In the genomic region with DNA sequence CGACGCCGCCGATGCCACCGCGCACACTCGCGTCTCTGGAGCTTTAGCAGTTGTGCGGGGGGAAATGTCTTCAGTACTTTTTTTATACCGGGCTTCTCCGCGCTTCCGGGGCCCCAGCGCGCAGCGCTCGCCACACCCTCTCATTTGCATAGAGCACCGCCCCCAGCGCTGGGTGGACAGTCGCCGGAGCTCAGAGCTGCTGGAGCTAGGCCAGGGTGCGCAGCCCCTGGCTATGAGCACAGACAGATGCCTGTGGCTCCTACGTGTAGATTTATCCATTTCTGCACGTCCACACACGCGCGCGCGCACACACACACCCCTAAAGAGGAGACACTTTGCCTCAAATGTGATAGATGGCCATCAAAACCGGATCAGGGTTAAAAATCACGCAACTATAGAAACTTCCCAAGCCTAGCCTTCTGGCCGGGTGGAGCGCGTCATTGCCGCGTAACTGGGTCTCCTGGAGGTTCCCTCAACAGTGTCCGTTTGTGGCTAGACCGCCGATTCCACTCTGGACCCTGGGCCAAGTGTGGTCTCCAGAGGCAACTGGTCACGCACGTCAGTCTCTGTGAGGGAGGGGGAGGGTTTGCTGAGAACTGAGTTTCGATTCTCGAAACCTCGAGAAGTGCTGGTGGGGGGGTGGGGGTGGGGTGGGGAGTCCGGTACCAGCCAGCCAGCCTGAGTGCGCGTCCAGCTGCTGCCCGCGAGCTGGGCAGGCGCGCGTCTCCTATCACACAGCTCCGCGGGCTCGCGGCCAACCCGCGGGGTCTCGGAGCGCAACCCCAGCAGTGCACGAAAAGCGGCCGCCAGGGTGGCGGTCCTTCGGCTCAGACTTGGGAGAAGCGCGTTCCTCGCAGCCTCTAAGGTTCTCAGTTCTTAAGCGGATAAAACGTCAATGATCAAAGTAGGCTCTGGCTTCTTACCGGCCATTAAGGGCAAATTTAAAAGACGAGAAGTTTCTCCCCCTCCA, we compare ENCODE assay signal across 8 mouse cellular contexts. TPM values are rescaled to one million over a fixed set of nuclear protein-coding genes. Genes with fewer than 3 reads are reported as not detected.
A peak's percentile ranks its signal among the peaks of the same experiment; 100 is the strongest.
DNase-seq lines count a peak whose midpoint lies in the region; ATAC-seq and TF ChIP-seq lines count a peak whose summit lies in the region.

A gene (minus strand): TSS at position 107 of the 970 bp plus-strand sequence.

- ATAC-seq in erythroblast, adult 5-6 weeks (replicated peaks; ENCODE audit: low FRiP score, poor library complexity, severe bottlenecking), result peak; percentile 91
- ATAC-seq in heart, embryonic 11.5 days (replicated peaks; ENCODE audit: insufficient number of reproducible peaks, low FRiP score, low TSS enrichment), result peak; percentile 88
- peak; percentile 95 for ATAC-seq in kidney, embryonic 15.5 days (replicated peaks; ENCODE audit: low FRiP score)

- peak; percentile 71 for DNase-seq in 3T3-L1 (ENCODE audit: low read depth, low spot score)
- peak; percentile 92 for DNase-seq in adrenal gland, postnatal 14 days
- DNase-seq in liver, adult 2 months (ENCODE audit: extremely low read depth, low read depth, low spot score), result peak; percentile 58
- DNase-seq in monocyte, adult 2 months (ENCODE audit: low read depth in 1 of 2, low spot score in 2 of 2), result peak; percentile 56 to 79
- peak; percentile 54 to 67 for DNase-seq in spleen, postnatal 14 days (ENCODE audit: low spot score in 2 of 2)

- H3K9me3 ChIP-seq in heart, embryonic 11.5 days (replicated peaks; ENCODE audit: control insufficient read depth, low read length), result no peaks in the 10 kb centered on the region
- no peaks in the 10 kb centered on the region for H3K9me3 ChIP-seq in kidney, embryonic 15.5 days (replicated peaks)

- H3K4me2 ChIP-seq in heart, embryonic 11.5 days, result peak within 1 kb of the TSS; percentile 86
- peak within 1 kb of the TSS; percentile 94 for H3K4me2 ChIP-seq in kidney, embryonic 15.5 days

- peaks cover 6% of the 10 kb centered on the region; the same call in 1 of the 2 replicates for H3K79me2 ChIP-seq in liver, adult 2 months (ENCODE audit: control insufficient read depth, insufficient read depth, low read length)

- TF ChIP-seq POLR2A in liver, adult 2 months (IDR thresholded peaks at IDR 0.05; ENCODE audit: extremely low read depth, insufficient read depth, low read length), result peak; percentile 80

- TF ChIP-seq CTCF in liver, adult 2 months (IDR thresholded peaks at IDR 0.05; ENCODE audit: low read depth, low read length), result 0 out of 2 replicates have a peak, but pooled peaks have one; percentile 7

- H3K27me3 ChIP-seq in heart, embryonic 11.5 days (ENCODE audit: control insufficient read depth, insufficient read depth, low read length), result no peaks in the 10 kb centered on the region
- H3K27me3 ChIP-seq in kidney, embryonic 15.5 days, result peaks cover 31% of the 10 kb centered on the region
- H3K27me3 ChIP-seq in liver, adult 2 months (ENCODE audit: control insufficient read depth, insufficient read depth, low read length), result no peaks in the 10 kb centered on the region

- peak within 1 kb of the TSS; percentile 81 for H3K4me3 ChIP-seq in heart, embryonic 11.5 days (ENCODE audit: low read depth, low read length)
- peak within 1 kb of the TSS; percentile 68 for H3K4me3 ChIP-seq in kidney, embryonic 15.5 days (replicated peaks)
- H3K4me3 ChIP-seq in liver, adult 2 months (ENCODE audit: insufficient read depth, low read depth, low read length), result peak within 1 kb of the TSS; percentile 80

- H3K36me3 ChIP-seq in heart, embryonic 11.5 days (ENCODE audit: control insufficient read depth, insufficient read depth, low read length), result no peaks in the 10 kb centered on the region
- no peaks in the 10 kb centered on the region for H3K36me3 ChIP-seq in kidney, embryonic 15.5 days
- peaks cover 6% of the 10 kb centered on the region; the same call in 1 of the 2 replicates for H3K36me3 ChIP-seq in liver, adult 2 months (ENCODE audit: control insufficient read depth, insufficient read depth, low read length)

- under 1% methylated on average over 71 of the region's 72 CpGs for WGBS in heart, embryonic 11.5 days (ENCODE audit: insufficient replicate concordance)
- WGBS in kidney, embryonic 15.5 days, result under 1% methylated on average over 72 of the region's 72 CpGs
- under 1% methylated on average over 72 of the region's 72 CpGs for WGBS in liver, adult 2 months

- H3K9ac ChIP-seq in heart, embryonic 11.5 days (ENCODE audit: low read depth, low read length), result peak within 1 kb of the TSS; percentile 77
- H3K9ac ChIP-seq in kidney, embryonic 15.5 days, result peak within 1 kb of the TSS; percentile 46
- H3K9ac ChIP-seq in liver, adult 2 months (ENCODE audit: low read depth, low read length), result peak within 1 kb of the TSS; percentile 84

- peaks cover 7% of the 10 kb centered on the region for H3K4me1 ChIP-seq in heart, embryonic 11.5 days (ENCODE audit: control insufficient read depth, insufficient read depth, low read length)
- H3K4me1 ChIP-seq in kidney, embryonic 15.5 days, result peaks cover 23% of the 10 kb centered on the region
- peaks cover 7% of the 10 kb centered on the region for H3K4me1 ChIP-seq in liver, adult 2 months (ENCODE audit: control insufficient read depth, insufficient read depth, low read length)

- peak within 1 kb of the TSS; percentile 88 for H3K27ac ChIP-seq in heart, embryonic 11.5 days (ENCODE audit: low read depth, low read length)
- H3K27ac ChIP-seq in kidney, embryonic 15.5 days, result peak within 1 kb of the TSS; percentile 61
- H3K27ac ChIP-seq in liver, adult 2 months (replicated peaks; ENCODE audit: insufficient read depth, low read depth, low read length), result peak within 1 kb of the TSS; percentile 97

RNA-seq across cellular contexts. Expression of the gene that starts here (rescaled TPM):
- total RNA-seq in adrenal gland, postnatal 14 days (2021), result 9.7 and 14.9 TPM in 2 replicates
- 16.3 and 18.6 TPM in 2 replicates for total RNA-seq in erythroblast, adult 5-6 weeks (2015; ENCODE audit: low replicate concordance)
- total RNA-seq in erythroblast, adult 5-6 weeks (2017; ENCODE audit: low replicate concordance), result 11.0 and 12.2 TPM in 2 replicates
- 8.2 and 8.7 TPM in 2 replicates for polyA plus RNA-seq in heart, embryonic 11.5 days (2014; fragmentation: Nextera tagmentation; extraction: Ambion mirVana)
- polyA plus RNA-seq in kidney, embryonic 15.5 days (2015; fragmentation: Nextera tagmentation; extraction: Ambion mirVana), result 3.9 and 5.3 TPM in 2 replicates
- 7.6 and 9.1 TPM in 2 replicates for total RNA-seq in liver, adult 2 months (2014; rRNA removed)
- 2.3 and 3.0 TPM in 2 replicates for polyA plus RNA-seq in liver, adult 2 months (2012; rRNA removed)

Comparison
In these comparisons a context has a peak if more than half of its experiments do, and no peak if none do; other contexts are left out.
1. Peak in every context shown above with its lines: DNase-seq, ATAC-seq, H3K4me3 ChIP-seq and H3K27ac ChIP-seq.